Mouse (Mus musculus) intestine, embryonic 16.5 days (tissue): ENCODE results near the gene Cep68. TPM values are rescaled to one million over a fixed set of nuclear protein-coding genes. Genes with fewer than 3 reads are reported as not detected.

Experiments
- ATAC-seq: fragments of 200-750 bp; cut with Nextera tagmentation; 2 replicates; pipeline ENCODE4 v1.8.0; 2017; ENCODE audit warnings: moderate TSS enrichment, moderate library complexity
- H3K27ac ChIP-seq: fragments of 300-500 bp; sonication (generic); 2 replicates; pipeline ENCODE4 v1.5.1; 2014; ENCODE audit warnings: mild to moderate bottlenecking, low read length
- H3K27me3 ChIP-seq: fragments of 300-500 bp; sonication (generic); replicated peaks from 2 replicates; pipeline ENCODE4 v1.6.1; 2014; ENCODE audit warnings: low read length, control low read depth, mixed read lengths; ENCODE audit not compliant: control insufficient read depth, insufficient read depth
- H3K36me3 ChIP-seq: fragments of 300-500 bp; sonication (generic); 2 replicates; pipeline ENCODE4 v1.6.1; 2014; ENCODE audit warnings: low read length, control low read depth; ENCODE audit not compliant: control insufficient read depth, insufficient read depth
- H3K4me1 ChIP-seq: fragments of 300-500 bp; sonication (generic); 2 replicates; pipeline ENCODE4 v1.6.1; 2014; ENCODE audit warnings: low read length, control low read depth, mixed read lengths; ENCODE audit not compliant: control insufficient read depth, insufficient read depth
- H3K4me2 ChIP-seq: fragments of 300-500 bp; sonication (generic); 2 replicates; pipeline ENCODE4 v1.6.1; 2014; ENCODE audit warnings: low read depth, low read length, control low read depth
- H3K4me3 ChIP-seq: fragments of 300-500 bp; sonication (generic); 2 replicates; pipeline ENCODE4 v1.5.1; 2014; ENCODE audit warnings: mild to moderate bottlenecking, low read length
- H3K9ac ChIP-seq: fragments of 300-500 bp; sonication (generic); 2 replicates; pipeline ENCODE4 v1.6.1; 2014; ENCODE audit warnings: low read depth, low read length
- H3K9me3 ChIP-seq: fragments of 300-500 bp; sonication (generic); 2 replicates; pipeline ENCODE4 v1.6.1; 2016; ENCODE audit warnings: low read length, control low read depth; ENCODE audit not compliant: control insufficient read depth
- WGBS: fragments of 180-500 bp; shearing (Covaris S2); extraction: QIAGEN DNeasy Blood & Tissue Kit; methylation state at CpG from one replicate; pipeline ENCODE4 v1.1.7; 2014; 5-methylcytosine and 5-hydroxymethylcytosine counted together
- polyA plus RNA-seq: library from polyadenylated mRNA; unstranded; fragments of >200 nt; fragmentation: Nextera tagmentation; extraction: Ambion mirVana; gene quantifications from 2 replicates; pipeline ENCODE4 v1.2.1, GENCODE M21; 2015

The Cep68 gene
- polyA plus RNA-seq, 1 experiment from 2014 or later = 20.8 TPM

- 89% methylated on average over 4 of the region's 4 CpGs for WGBS
- ATAC-seq = no peak
Observed at GRCm38 (mm10) chr11:20193100-20193736, 56.0 kb downstream of the Cep68 start.

GRCm38 (mm10) chr11:20187271-20187670 is 62.0 kb downstream of the Cep68 start:
- no peaks in the 10 kb centered on the region for H3K4me1 ChIP-seq
- H3K27ac ChIP-seq = no peak overlapping the region
- H3K9ac ChIP-seq = no peak overlapping the region
- no peaks in the 10 kb centered on the region for H3K9me3 ChIP-seq
- H3K4me2 ChIP-seq = no peak overlapping the region
- no peak for ATAC-seq
- no peak overlapping the region for H3K4me3 ChIP-seq
- no peaks in the 10 kb centered on the region for H3K36me3 ChIP-seq
- WGBS = 65% methylated on average over 6 of the region's 6 CpGs
- H3K27me3 ChIP-seq = no peaks in the 10 kb centered on the region

More at GRCm38 (mm10) chr11:20193100-20193736, 56.0 kb downstream of the Cep68 start:
- Histone ChIP-seq H3K9me3 (no peaks in the 10 kb centered on the region), H3K4me2 (no peak overlapping the region), H3K4me3 (no peak overlapping the region), H3K36me3 (no peaks in the 10 kb centered on the region), H3K9ac (no peak overlapping the region), H3K27ac (no peak overlapping the region; the same call in 1 of the 2 replicates), H3K27me3 (no peaks in the 10 kb centered on the region), H3K4me1 (no peaks in the 10 kb centered on the region)

Other genes with a start within 250 kb of the Cep68 start
- 113 and 120 TPM in 2 replicates for gene Actr2, start 136.5 kb downstream of the Cep68 start, polyA plus RNA-seq
- gene Rab1a, start 48.0 kb downstream of the Cep68 start, polyA plus RNA-seq = 368 and 403 TPM in 2 replicates
- gene Slc1a4, start 83.3 kb upstream of the Cep68 start, polyA plus RNA-seq = 11.2 and 11.9 TPM in 2 replicates